Mouse (Mus musculus): ENCODE results near the gene Sik3. TPM values are rescaled to one million over a fixed set of nuclear protein-coding genes. Genes with fewer than 3 reads are reported as not detected.

Gene Sik3
- total RNA-seq, 2 experiments from 2014 or later: 67.9 to 69.1 TPM

Other genes starting within 250 kb of the Sik3 start
- gene Cep164, start 184.1 kb upstream of the Sik3 start, total RNA-seq (2021): 1 to 10 TPM; 5.7 to 6.5 TPM
- gene Bace1, start 174.2 kb upstream of the Sik3 start, total RNA-seq (2021): 10 to 100 TPM; 23.4 to 25.0 TPM
- gene Pcsk7, start 106.3 kb upstream of the Sik3 start, total RNA-seq (2021): 10 to 100 TPM; 13.2 to 13.5 TPM
- gene Rnf214, start 105.9 kb upstream of the Sik3 start, total RNA-seq (2021): 10 to 100 TPM; 31.7 to 35.2 TPM
- gene Tagln, start 76.8 kb upstream of the Sik3 start, total RNA-seq (2021): 10 to 100 TPM; 68.3 to 71.6 TPM
- 10 to 100 TPM; 57.6 to 67.8 TPM for gene Sidt2, start 57.6 kb upstream of the Sik3 start, total RNA-seq (2021)
- gene Pafah1b2, start 130 bp upstream of the Sik3 start, total RNA-seq (2021): 10 to 100 TPM; 52.3 to 58.0 TPM
- gene Apoa1, start 215.8 kb downstream of the Sik3 start, total RNA-seq (2021): not detected
- 1 to 10 TPM in 1 of 2 experiments, not detected in 1; 1.2 TPM for gene Apoc3, start 222.8 kb downstream of the Sik3 start, total RNA-seq (2021)
- not detected for gene Apoa4, start 227.9 kb downstream of the Sik3 start, total RNA-seq (2021)